Mouse (Mus musculus) retina, embryonic 14.5 days (tissue): ENCODE measurements at regions not wholly inside any gene's neighbourhood (a gene's known extent, or its start where the extent isn't known, plus 50 kb on each side); places are given as distances from the start of the nearest gene placed in this dataset.
"Not testable (repeated sequence)": the region's sequence is repeated elsewhere in the genome, so short reads cannot be mapped to it uniquely, and the experiment has no call there.

Experiments
- DNase-seq: peaks from one replicate; pipeline ENCODE4 v3.0.0-alpha.2; 2015; ENCODE audit warnings: low spot score

DNA sequence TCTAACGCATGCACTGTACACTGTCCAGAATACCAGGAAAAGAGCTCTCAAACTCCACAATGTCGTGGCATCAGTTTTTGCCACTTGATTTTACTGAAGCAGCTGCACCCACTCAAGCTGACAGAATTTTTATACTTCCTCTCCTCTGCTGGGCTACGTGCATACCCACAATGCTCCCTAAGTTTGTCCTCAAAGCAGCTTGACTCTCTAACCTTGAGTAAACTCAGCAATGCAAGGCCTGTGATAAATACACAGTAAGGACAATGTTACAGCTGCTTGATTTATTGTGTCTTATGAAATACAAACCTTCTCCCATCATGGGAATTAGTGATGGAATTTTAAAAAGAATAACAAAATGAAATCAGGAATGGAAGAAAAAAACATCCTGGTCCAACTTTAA lies 129.7 kb downstream of the Trmt11 start:
- DNase-seq = no peak

DNA sequence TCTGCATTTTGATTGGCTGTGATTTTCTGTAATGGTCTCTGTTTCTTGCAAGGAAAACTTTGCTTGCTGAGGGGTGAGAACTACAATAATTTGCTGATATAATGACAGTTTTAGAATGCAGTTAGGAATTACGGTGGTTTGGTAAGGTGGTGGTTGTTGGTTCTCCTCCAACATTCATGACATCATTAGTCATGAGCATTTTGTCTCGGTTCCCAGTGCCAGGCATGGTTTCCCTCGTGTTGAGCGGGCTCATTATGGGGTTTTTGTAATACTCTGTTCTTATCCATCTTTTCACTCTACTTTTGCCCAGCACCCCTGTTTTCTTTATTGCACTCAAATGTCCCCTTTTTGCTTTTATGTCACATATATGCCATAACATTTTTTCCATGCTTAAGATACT lies 149.9 kb downstream of the Trmt11 start:
- DNase-seq = no peak

DNA sequence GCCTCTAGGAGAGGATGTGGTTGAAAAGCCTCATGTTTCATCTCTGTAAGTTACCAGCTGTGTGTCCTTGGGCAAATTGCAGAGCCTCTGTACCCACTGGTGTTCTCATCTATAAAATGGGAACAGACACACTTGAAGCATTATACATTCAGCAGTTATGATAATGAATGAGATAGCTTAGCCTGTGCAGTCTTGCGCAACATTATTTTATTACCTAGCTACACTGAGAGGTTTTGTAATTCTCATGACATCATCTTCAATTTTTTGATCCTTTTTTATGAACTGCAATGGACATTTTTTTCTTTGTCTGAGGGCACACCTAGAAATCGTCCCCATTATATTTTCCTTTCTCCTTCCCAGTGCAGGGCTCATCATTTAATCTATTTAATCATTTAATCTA lies 153.5 kb downstream of the Trmt11 start:
- DNase-seq = no peak

DNA sequence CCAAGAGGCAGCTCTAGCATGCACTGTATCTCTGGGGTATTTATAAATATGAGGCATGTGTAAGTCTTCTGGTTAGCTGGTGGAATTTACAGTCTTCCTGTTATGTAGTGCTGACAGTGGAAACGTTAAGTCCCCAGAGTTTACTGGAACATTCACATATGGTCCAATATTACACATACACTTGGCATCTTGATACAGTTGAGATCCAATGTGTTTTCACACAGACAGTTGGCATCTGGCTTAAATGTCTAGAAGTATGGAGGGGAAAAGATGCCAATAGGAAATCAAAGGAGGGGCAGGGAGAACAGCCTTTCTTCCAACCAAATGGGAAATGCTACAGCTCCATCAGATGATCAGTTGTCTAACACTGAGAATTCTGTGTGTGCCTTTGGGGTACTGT lies 154.0 kb downstream of the Trmt11 start:
- no peak for DNase-seq

DNA sequence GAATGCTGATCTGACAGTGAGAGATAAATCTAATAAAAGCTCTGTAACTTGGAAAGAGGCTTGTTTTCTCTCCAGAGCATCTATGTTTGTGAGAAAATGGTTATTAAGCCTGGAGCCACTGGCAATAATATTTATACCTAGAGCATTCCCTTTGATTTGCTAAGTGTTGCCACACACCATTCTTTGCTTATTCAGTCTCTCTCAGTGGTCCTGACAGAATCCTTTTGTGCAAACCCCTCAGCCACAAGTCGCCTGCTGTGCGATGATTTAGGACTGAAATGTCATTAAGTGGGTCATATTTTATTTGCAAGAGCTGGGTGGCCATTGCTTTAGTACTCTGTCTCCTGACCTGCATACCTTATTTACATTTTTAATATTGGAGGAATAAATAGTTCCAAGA lies 160.7 kb downstream of the Trmt11 start:
- DNase-seq = peak; percentile 51

DNA sequence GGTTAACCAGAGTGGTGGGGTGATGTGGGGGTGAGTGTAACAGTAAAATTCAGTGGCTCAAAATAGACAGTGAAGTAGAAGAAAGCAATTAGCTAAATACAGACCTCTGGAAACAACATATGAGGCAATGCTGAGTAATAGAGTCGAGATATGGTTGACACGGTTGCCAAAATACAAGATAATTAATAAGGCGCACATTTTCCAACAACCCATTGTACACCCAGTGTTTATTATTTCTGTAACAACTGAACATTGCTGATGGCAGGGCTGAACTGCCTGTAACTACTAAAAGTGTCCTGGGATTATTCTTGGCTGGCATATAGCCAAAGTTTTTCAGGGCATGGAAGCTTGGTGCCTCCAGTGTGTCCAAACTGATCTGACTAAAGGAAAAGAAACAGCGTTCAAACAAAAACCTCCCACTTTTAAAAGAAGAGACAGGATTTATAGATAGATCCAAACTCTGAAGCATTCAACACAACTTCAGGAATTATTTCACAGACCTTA lies 174.1 kb downstream of the Trmt11 start:
- no peak for DNase-seq

DNA sequence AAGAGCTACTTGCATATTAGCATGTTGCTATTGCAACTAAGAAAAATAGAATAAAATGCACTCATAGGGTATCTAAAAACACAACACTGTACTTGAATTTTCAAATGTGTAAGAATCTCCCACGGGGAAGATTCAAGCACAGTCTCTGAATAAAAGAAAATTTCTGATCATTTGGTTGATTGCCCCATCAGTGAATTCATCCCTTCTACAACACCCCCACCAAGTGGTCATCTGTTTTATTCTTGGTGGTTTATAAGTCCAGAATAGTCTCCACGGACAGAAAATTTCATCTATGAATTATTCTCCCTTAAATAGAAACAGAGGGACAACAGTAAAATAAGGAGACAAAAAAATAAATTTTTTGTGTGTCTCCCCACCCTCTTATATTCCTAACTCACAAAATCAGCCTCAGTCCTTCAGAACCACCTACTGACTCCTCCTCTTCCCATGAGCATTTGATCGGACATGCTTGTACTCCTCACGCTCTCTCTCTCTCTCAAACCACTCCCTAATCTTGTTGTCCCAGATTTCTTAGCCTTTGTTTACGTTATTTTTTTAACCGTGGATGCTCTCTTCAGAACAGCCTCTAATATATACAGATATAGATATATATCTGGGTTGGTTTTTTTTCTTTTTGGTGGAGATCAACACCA lies 181.0 kb downstream of the Trmt11 start:
- DNase-seq = peak; percentile 75

DNA sequence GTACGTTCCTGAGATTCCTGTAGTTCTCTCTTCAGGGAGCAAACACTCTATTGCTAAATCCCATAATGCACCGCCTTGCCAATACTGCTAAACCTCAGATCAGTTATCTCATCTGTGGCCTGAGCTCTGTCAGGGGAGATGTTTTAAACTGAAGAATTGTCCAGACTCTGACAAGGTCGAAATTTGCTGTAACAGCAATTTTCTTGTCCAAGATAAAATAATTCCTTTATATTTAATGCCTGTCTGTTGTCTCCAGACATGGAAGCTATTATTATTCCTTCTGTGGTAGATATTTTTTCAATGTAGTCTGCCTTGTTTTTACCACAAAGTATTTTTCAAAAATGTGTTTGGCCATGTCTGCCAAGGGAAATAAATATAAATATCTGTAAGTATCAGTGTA lies 184.2 kb downstream of the Trmt11 start:
- no peak for DNase-seq

DNA sequence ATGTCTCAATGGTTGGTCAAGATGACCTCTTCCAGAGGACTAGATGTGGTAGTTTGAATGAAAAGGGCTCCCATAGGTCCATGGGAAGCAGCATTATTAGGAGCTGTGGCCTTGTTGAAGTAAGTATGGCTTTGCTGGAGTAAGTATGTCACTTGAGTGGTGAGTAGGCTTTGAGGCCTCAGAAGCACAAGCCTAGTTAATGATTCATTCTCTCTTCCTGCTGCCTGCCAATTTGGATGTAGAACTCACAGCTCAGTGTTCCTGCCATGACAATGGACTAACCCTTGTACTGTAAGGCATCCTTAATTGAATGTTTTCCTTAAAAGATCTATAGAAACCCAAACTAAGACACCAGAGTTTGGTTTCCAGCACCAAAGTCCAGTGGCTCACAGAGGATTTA lies 188.8 kb downstream of the Trmt11 start:
- no peak for DNase-seq

DNA sequence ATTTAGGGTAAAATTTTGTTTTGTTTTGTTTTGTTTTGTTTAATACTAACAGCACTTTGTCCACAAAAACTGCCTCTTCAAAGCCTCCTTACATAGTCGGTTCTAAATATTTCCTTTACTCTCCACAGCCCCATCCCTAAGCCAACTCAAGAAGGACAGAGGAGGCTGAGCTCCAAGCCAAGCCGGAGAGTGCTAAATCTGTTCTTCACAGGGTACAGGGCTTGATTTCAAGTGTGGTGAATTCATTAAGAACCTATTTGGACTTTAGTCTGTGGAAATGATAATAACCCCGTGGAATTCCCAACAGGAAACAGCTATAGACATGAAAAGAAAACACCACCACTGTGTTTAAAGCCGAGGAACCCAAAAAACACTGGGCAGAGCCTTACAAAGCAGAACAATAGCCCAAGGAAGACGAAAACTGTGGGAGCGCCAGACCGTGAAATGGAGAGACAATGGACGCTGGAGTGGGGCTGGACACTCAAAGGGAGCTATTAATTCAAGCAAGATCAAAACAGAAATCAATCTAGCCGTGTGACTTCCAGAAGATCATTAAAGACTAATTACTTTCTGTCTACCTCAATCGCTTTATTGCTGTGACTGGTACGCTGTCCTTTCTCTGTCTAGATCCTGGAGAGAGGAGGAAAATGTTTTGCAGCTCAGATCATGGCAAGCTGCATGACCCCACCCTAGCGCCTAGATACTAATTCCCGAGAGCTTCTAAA lies 194.7 kb downstream of the Trmt11 start:
- peak; percentile 91 for DNase-seq

DNA sequence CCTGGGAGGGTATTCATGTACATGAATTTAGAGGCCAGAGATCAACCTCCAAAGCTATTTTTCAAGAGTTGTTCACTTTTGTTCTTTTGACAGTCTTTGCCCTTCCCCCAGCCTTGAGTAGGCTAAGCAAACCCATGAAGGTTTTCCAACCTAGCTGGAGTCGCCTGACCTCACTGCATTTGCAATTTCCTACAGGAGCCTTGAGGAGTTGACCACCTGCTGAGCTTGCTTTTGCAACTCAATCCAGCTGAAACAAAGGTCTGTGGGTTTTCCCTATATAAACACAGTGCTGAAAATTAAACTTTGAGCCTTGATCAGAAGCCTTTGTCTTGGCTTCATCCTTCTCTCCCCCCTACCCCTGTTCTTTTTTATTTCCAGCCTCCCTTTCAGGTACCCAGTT lies 170.2 kb upstream of the Cenpw start:
- DNase-seq = no peak

DNA sequence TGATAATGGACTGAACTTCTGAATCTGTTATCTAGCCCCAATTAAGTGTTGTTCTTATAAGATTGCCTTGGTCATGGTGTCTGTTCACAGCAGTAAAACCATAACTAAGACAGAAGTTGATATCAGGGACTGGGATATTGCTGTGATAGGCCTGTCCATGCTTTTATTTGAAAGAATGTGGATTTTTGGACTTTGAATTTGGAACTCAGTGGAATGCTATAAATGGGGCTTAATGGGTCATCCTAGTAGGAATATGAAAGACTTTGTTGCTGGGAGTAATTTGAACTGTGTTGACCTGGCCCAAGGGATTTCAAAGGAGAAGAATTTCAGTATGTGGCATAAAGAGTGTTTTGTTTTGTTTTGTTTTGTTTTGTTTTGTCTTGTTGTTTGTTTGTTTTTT lies 160.5 kb upstream of the Cenpw start:
- DNase-seq = not testable (repeated sequence)

DNA sequence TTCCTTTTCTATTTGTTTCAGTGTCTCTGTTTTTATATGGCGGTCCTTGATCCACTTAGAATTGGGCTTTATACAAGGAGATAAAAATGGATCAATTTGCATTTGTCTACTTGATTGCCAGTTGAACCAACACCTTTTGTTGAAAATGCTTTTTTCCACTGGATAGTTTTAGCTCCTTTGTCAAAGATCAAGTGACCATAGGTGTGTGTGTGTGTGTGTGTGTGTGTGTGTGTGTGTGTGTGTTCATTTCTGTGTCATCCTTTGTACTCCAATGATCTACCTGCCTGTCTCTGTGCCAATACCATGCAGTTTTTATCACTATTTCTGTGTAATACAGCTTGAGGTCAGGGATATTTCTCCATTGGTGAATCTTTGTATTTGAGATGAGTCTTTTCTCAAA lies 158.7 kb upstream of the Cenpw start:
- DNase-seq = no peak

DNA sequence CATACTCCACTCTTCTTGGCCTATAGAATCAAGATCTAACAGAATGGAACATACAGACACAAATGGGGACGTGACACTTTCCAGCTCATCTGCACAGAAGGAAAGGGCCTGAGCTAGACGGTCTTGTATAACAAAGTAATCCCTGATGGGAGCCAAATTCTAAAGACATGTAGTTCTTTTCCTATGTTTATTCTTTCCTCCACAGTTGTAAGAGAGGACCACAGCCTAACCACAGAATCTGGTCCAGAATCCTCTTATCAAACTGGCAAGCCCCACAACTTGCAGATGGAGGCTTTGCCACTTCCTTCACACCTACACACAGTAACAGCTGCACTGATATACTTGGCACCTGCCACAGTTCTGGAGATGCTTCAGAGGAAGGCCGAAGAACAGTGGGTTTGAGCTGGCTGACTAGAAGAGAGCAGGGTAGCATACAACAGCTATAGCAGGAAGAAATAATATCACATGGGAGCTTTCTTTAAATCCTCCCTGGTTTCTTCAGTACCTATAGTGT lies 142.7 kb upstream of the Cenpw start:
- DNase-seq = no peak

DNA sequence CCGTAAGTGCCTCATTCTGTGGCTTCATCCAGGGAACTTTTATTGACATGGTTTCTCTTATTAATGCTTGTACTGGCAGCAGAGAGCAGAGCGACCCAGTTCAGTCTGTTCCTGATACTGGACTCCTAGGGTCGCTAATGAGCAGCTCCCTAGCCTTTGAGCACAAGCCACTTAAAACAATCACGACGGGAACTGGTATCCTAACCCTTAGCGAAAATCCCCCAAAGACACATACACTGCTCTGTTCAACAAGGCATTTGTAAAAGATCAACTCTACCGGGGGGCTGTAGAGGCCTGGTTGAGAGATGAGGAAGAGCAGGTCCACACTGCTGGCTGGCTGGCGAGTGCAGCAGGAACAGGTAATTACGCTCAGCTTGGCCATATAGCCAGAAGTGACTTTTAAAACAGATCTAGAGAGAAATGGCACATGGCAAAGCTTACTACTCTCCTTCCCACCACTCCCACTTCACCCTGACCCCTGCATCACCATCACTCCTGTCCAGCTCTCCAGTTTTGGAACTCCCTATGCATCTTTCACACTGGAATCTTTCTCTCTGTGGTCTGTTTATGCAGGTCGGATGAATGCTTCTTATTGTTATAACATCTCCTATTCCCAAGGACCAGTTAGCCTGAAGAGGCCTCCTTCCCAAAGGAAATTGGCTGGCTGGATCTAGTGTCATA lies 128.1 kb upstream of the Cenpw start:
- DNase-seq = peak; percentile 61

DNA sequence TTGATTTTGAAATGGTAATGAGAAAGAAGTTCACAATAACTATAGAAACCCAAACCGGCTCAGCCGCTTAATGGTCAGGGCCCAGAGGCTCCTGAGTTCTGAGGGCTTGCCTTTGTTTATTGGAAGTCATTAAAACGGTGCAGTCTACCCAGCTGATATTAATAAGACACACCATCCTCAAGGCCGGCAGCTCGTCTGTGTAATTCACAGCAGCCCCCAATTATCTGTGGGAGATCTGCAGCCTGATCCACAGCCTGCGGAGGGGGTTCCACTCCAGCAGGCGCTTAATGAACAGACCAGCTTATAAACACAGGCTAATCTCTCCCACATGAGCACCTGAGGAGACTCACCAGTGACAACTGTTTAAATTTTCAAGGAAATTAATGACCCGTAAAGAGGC lies 127.5 kb upstream of the Cenpw start:
- DNase-seq = peak; percentile 73

DNA sequence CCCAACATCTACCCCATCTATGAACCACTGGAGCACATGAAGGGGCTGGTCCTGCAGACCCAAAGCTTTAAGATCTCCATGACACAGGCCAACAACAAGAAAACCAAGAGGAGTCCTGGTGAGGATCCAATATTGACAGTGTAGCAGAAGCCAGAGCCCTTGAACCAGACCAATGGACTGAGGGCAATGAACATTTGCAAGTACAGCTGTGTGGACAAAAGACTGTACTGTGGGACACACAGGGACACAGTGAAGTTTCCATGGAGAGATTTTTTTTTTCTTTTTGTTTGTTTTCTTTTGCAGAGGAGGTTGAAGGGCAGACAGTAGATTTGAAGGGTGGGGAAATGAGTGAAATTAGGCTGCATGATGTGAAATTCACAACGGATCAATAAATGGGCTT lies 126.5 kb upstream of the Cenpw start:
- peak; percentile 3 for DNase-seq

DNA sequence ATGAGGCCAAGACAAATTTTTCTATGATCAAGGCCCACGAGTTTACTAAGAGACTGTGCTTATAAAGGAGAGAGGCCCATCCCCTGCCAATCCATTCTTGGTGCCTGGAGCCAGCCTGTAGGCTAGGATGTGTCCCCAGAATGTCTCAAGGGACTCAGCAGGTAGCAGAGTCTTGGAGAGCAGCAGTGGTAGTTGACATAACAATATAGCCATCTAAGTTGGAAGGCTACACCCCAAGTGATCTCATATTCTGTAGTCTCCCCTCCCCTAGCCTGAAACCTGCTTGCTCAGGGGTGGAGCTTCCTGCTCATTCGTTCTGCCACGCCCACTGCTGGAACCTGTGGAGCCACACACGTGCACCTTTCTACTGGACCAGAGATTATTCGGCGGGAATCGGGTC lies 95.5 kb upstream of the Cenpw start:
- DNase-seq = not testable (repeated sequence)

DNA sequence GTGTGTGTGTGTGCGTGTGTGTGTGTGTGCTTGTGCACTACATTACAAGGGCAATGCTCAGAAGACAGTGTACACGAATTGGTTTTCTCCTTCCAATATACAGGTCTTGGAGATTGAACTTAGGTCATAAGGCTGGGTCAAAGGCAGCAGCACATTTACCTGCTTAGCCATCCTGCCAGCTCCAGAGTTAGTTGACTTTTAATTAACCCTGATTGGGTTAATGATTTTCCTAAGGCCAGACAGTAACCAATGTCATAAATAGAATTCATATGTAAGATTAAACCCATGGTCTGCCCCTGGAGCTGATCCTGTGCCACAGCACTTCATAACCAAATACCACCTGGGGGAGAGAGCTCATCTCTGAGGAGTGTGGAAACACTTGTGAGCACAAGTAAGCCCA lies 81.3 kb upstream of the Cenpw start:
- no peak for DNase-seq

DNA sequence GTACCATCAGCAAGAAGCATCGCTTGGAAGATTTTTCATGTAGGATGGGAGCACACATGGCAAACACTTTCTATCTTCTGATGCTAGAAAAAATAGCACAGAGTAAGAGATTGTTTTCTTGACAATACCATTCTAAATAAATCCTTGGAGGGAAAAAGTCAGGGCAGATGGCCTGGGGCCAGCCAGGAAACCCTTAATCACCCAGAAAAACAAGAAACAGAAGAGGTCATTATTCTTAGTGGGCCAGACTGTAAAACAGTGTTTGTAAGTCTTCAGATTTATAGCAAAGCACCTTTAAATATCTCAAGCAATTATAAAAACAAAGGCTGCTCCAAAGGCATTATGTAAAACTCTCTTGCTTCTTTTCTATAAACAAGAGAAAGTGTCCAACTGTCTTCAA lies 80.1 kb upstream of the Cenpw start:
- no peak for DNase-seq

DNA sequence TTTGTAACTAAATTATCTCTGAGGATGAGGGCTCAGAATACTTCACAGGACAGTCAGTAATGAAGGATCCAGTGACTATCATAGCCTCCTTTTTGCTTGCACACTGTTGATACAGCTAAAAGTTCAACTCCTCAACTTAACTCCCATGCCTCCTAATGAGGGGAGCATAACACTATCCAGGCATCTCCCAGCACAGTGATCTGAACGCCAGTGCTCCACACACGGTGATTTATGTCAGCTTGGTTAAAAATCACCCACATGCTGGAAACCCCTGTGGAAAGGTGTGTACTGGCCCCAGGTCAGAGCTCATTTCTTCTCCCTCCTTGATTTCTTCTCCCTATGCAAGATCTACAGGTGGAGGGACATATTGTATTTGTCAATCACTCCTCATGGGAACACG lies 79.6 kb upstream of the Cenpw start:
- DNase-seq = no peak

DNA sequence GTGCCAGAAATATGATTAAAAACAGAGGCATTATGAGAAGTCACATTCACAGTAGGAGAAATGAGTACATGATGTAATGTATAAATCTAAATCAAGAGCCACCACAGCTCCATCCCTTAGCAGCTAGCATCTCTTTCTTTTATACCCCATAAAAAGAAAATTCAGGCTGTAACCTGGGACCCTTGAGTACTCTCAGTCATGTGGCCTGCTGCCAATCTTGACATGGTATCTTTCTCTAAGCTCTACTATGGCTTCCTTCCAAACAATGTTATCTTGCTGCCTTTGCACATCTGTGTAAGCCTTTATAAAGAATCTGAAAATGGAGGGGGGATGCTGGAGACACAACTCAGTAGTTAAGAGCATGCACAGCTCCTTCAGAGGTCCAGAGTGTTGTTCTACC lies 78.6 kb upstream of the Cenpw start:
- no peak for DNase-seq

DNA sequence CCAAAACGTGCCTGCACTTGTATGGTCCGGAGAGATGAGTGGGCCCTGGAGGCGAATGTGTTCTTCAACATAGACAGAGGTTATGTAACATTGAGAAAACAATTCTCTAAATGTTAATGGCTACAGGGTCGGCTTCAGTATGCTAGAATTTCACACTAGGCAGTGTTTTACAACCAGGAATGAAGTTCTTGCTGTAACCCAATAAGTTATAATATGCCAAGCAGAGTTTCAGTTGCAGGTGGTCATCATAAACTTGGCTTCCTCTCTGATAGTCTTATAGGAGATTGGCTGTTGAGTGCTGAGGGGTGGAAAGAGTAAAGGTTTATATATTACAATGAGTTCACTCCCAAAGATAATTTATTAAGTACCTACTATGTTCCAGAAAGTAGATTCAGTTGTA lies 64.8 kb upstream of the Cenpw start:
- DNase-seq = no peak
